Mouse (Mus musculus) liver, embryonic 14 days (tissue): Measurements from ENCODE around the gene Tpcn2. TPM values are rescaled to one million over a fixed set of nuclear protein-coding genes. Genes with fewer than 3 reads are reported as not detected.

Source experiments
- polyA plus RNA-seq: library from polyadenylated mRNA; depleted of rRNA; stranded (reverse); fragments of >200 nt; gene quantifications from 2 replicates; pipeline ENCODE4 v1.2.3, GENCODE M21; 2012; rRNA removed

Gene Tpcn2
- polyA plus RNA-seq: 3.0 and 3.4 TPM in 2 replicates

GRCm38 (mm10) chr7:145283487-145284187 is at the start of gene Tpcn2:
Tpcn2 (minus strand) TSS chr7:145284011.

GRCm38 (mm10) chr7:145314785-145315411 is 31.1 kb upstream of the Tpcn2 start, which contains the start of gene Mrgprd:
Mrgprd (plus strand) TSS chr7:145314835.

GRCm38 (mm10) chr7:145300321-145301007 is 16.7 kb upstream of the Tpcn2 start, which contains the start of gene Mrgprf:
Mrgprf (plus strand) TSS chr7:145300828.

GRCm38 (mm10) chr7:145208006-145208405 is 75.8 kb downstream of the Tpcn2 start, which contains the start of gene 1810010D01Rik:
1810010D01Rik (minus strand) TSS chr7:145208119.

Other genes starting within 250 kb of the Tpcn2 start
- 0.09 and 0.13 TPM in 2 replicates for gene 1810010D01Rik, start 75.9 kb downstream of the Tpcn2 start, polyA plus RNA-seq
- 0.03 and 0.08 TPM in 2 replicates for gene Mrgprf, start 16.8 kb upstream of the Tpcn2 start, polyA plus RNA-seq
- gene Mrgprd, start 30.8 kb upstream of the Tpcn2 start, polyA plus RNA-seq: not detected in 2 replicates